Mouse (Mus musculus) thymus, adult 2 months (tissue): ENCODE measurements around the gene Nup107.

Experiments
- CTCF ChIP-seq: fragments of 200-500 bp; IDR thresholded peaks from 2 replicates; pipeline ENCODE4 v1.5.1; 2012; ENCODE audit warnings: mild to moderate bottlenecking, control low read depth, low read length, moderate library complexity, borderline replicate concordance; ENCODE audit not compliant: control insufficient read depth, poor library complexity, insufficient read depth; ENCODE audit errors: extremely low read depth
- POLR2A ChIP-seq: fragments of 200-500 bp; IDR thresholded peaks from 2 replicates; pipeline ENCODE4 v1.6.1; 2012; ENCODE audit warnings: mild to moderate bottlenecking, low read length, control low read depth, moderate library complexity; ENCODE audit not compliant: control insufficient read depth, poor library complexity, insufficient read depth; ENCODE audit errors: extremely low read depth

- TF ChIP-seq POLR2A (no peak), CTCF (no peak)
Observed at GRCm38 (mm10) chr10:117769541-117770285, 22.8 kb downstream of the Nup107 start.
